Mouse (Mus musculus): ENCODE data around the gene Kif26a. TPM values are rescaled to one million over a fixed set of nuclear protein-coding genes. Genes with fewer than 3 reads are reported as not detected.

The Kif26a gene
- total RNA-seq (2014; fragmentation: Nextera tagmentation) (not detected in 2 replicates), total RNA-seq (2017) (not detected in 2 replicates)

- peak; percentile 47 for ATAC-seq (replicated peaks; ENCODE audit: poor library complexity, severe bottlenecking)
These were observed at the start of gene Kif26a for GRCm38 (mm10) chr12:112145875-112146651. TSS of gene Kif26a (plus strand) at chr12:112146208.

- ATAC-seq (replicated peaks; ENCODE audit: poor library complexity, severe bottlenecking): no peak
These were observed 49.3 kb upstream of the Kif26a start for GRCm38 (mm10) chr12:112096733-112097117.

GRCm38 (mm10) chr12:112100106-112100505 is 45.9 kb upstream of the Kif26a start:
- ATAC-seq (replicated peaks; ENCODE audit: poor library complexity, severe bottlenecking): no peak

GRCm38 (mm10) chr12:112101045-112101444 is 45.0 kb upstream of the Kif26a start:
- no peak for ATAC-seq (replicated peaks; ENCODE audit: poor library complexity, severe bottlenecking)

GRCm38 (mm10) chr12:112103179-112103578 is 42.8 kb upstream of the Kif26a start:
- ATAC-seq (replicated peaks; ENCODE audit: poor library complexity, severe bottlenecking): no peak

GRCm38 (mm10) chr12:112104890-112105289 is 41.1 kb upstream of the Kif26a start:
- ATAC-seq (replicated peaks; ENCODE audit: poor library complexity, severe bottlenecking): no peak

- ATAC-seq (replicated peaks; ENCODE audit: poor library complexity, severe bottlenecking): no peak
These were observed 39.5 kb upstream of the Kif26a start, which contains the start of gene Aspg for GRCm38 (mm10) chr12:112106541-112106971. TSS of gene Aspg (plus strand) at chr12:112106679.

- no peak for ATAC-seq (replicated peaks; ENCODE audit: poor library complexity, severe bottlenecking)
These were observed 38.3 kb upstream of the Kif26a start for GRCm38 (mm10) chr12:112107685-112108084.

- ATAC-seq (replicated peaks; ENCODE audit: poor library complexity, severe bottlenecking): no peak
These were observed 37.1 kb upstream of the Kif26a start for GRCm38 (mm10) chr12:112108696-112109445.

GRCm38 (mm10) chr12:112109701-112110100 is 36.3 kb upstream of the Kif26a start:
- no peak for ATAC-seq (replicated peaks; ENCODE audit: poor library complexity, severe bottlenecking)

- no peak for ATAC-seq (replicated peaks; ENCODE audit: poor library complexity, severe bottlenecking)
These were observed 34.7 kb upstream of the Kif26a start for GRCm38 (mm10) chr12:112111323-112111722.

- ATAC-seq (replicated peaks; ENCODE audit: poor library complexity, severe bottlenecking): no peak
These were observed 33.8 kb upstream of the Kif26a start for GRCm38 (mm10) chr12:112112235-112112634.

- ATAC-seq (replicated peaks; ENCODE audit: poor library complexity, severe bottlenecking): peak; percentile 24; the same call in 1 of the 2 replicates
These were observed 33.2 kb upstream of the Kif26a start for GRCm38 (mm10) chr12:112112686-112113396.

- peak; percentile 80 for ATAC-seq (replicated peaks; ENCODE audit: poor library complexity, severe bottlenecking)
These were observed 32.3 kb upstream of the Kif26a start for GRCm38 (mm10) chr12:112113710-112114109.

GRCm38 (mm10) chr12:112117006-112117405 is 29.0 kb upstream of the Kif26a start:
- ATAC-seq (replicated peaks; ENCODE audit: poor library complexity, severe bottlenecking): no peak

GRCm38 (mm10) chr12:112117649-112118048 is 28.4 kb upstream of the Kif26a start:
- no peak for ATAC-seq (replicated peaks; ENCODE audit: poor library complexity, severe bottlenecking)

- no peak for ATAC-seq (replicated peaks; ENCODE audit: poor library complexity, severe bottlenecking)
These were observed 24.8 kb upstream of the Kif26a start for GRCm38 (mm10) chr12:112121188-112121587.

GRCm38 (mm10) chr12:112125903-112126302 is 20.1 kb upstream of the Kif26a start:
- peak; percentile 76 for ATAC-seq (replicated peaks; ENCODE audit: poor library complexity, severe bottlenecking)

- ATAC-seq (replicated peaks; ENCODE audit: poor library complexity, severe bottlenecking): peak; percentile 28
These were observed 18.9 kb upstream of the Kif26a start for GRCm38 (mm10) chr12:112126931-112127635.

- no peak for ATAC-seq (replicated peaks; ENCODE audit: poor library complexity, severe bottlenecking)
These were observed 17.5 kb upstream of the Kif26a start for GRCm38 (mm10) chr12:112128526-112128925.

All from granulocyte monocyte progenitor cell, adult 5-6 weeks (primary cell).